Mouse (Mus musculus): ENCODE data around the gene Tchhl1. TPM values are rescaled to one million over a fixed set of nuclear protein-coding genes. Genes with fewer than 3 reads are reported as not detected.

The Tchhl1 gene
- polyA plus RNA-seq (2014; fragmentation: Illumina TruSeq; extraction: RNeasy Lipid Tissue Mini Kit (QIAGEN cat#74804); ENCODE audit: insufficient read depth, low read depth, low replicate concordance) = not detected

DNA sequence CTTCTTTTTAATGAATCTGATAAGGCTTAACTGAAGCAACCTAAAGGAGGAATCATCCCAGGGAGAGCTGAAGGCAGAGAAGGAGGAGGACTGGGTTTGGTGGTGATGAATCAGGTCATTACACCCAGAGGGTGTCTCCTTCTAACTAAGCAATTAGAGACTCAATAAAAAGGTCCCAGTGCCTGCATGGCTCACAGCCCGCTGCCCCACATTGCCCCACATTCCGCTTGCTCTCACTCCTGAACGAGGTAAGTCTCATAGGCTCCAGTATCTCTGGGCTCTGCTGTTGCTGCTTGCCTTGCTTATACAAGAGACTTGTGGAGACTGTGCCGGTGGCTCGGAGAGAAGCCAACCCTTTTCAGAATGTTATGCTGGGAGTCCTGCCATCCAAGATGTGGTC, at the start of gene Tchhl1:
TSS of gene Tchhl1 (plus strand) at position 194 of the 400 bp plus-strand sequence.

DNA sequence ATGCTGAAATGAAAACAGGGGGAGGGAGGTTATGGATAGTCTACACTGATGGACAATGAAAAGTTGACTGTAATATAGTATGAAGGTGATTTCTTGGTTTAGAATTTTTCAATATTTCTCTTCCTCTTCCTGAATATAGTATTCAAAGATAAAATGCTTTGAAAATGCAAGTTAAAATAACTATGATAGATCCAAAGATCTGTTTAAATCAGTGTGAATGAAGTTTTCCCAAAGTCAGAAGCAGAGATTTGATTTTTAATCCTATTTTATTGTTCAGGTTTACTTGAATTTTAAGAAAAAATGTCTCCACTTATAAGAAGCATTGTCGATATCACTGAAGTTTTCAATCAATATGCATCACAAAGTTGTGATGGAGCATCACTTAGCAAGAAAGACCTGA, 26.5 kb upstream of the Tchhl1 start, which contains the start of gene Tchh:
TSS of gene Tchh (plus strand) at position 301 of the 400 bp plus-strand sequence.

DNA sequence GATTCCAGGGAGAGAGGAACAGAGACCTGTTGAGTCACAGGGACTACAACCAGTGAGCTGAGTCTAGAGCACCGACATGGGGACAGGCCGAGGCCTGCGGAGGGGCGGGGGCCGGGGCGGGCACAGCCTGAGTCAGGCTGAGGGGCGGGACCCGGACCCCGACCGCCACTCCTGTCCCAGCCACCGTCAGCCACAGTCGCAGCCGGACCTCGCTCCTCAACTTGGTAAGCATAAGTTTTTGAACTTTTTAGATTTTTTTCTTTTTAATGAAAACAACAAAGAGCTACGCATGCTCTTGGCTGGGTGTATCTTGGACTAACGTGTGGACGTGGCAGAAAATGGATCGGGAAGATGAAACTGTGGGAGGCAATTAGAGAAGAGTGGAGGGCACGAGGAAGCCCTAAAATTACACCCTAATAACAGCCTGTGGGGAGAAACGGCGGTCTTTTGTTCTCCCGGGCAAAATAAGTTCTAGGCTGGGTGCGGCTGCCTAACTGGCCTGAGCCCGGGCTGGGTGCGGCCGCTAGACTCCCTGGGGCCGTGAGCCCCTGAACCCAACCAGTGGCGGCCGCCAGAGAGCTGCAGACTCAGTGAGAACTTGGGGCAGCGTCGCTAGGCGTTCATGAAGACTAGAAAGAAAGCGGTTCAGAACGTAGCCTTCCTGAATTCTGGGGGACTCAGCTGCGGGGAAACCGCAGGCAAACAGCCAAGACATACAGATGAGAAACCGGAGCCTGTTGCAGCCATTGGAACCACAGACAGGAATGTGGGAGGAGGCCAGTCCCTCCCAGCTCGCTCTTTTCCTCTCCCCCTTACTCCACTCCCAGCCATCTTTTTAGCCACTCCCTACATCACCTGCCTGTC, 52.0 kb downstream of the Tchhl1 start, which contains the start of gene S100a11:
TSS of gene S100a11 (plus strand) at position 159 of the 864 bp plus-strand sequence.

Other genes with a start within 250 kb of the Tchhl1 start
- gene Flg, start 195.2 kb upstream of the Tchhl1 start, polyA plus RNA-seq (2014; fragmentation: Illumina TruSeq; extraction: RNeasy Lipid Tissue Mini Kit (QIAGEN cat#74804); ENCODE audit: insufficient read depth, low read depth, low replicate concordance) = not detected
- not detected for gene Hrnr, start 149.0 kb upstream of the Tchhl1 start, polyA plus RNA-seq (2014; fragmentation: Illumina TruSeq; extraction: RNeasy Lipid Tissue Mini Kit (QIAGEN cat#74804); ENCODE audit: insufficient read depth, low read depth, low replicate concordance)
- gene Rptn, start 75.1 kb upstream of the Tchhl1 start, polyA plus RNA-seq (2014; fragmentation: Illumina TruSeq; extraction: RNeasy Lipid Tissue Mini Kit (QIAGEN cat#74804); ENCODE audit: insufficient read depth, low read depth, low replicate concordance) = 0.63 TPM
- 0.97 TPM for gene Tchh, start 26.4 kb upstream of the Tchhl1 start, polyA plus RNA-seq (2014; fragmentation: Illumina TruSeq; extraction: RNeasy Lipid Tissue Mini Kit (QIAGEN cat#74804); ENCODE audit: insufficient read depth, low read depth, low replicate concordance)
- gene S100a11, start 51.7 kb downstream of the Tchhl1 start, polyA plus RNA-seq (2014; fragmentation: Illumina TruSeq; extraction: RNeasy Lipid Tissue Mini Kit (QIAGEN cat#74804); ENCODE audit: insufficient read depth, low read depth, low replicate concordance) = 1,443 TPM
- 525 TPM for gene S100a10, start 86.3 kb downstream of the Tchhl1 start, polyA plus RNA-seq (2014; fragmentation: Illumina TruSeq; extraction: RNeasy Lipid Tissue Mini Kit (QIAGEN cat#74804); ENCODE audit: insufficient read depth, low read depth, low replicate concordance)
- not detected for gene Tdpoz2, start 183.9 kb downstream of the Tchhl1 start, polyA plus RNA-seq (2014; fragmentation: Illumina TruSeq; extraction: RNeasy Lipid Tissue Mini Kit (QIAGEN cat#74804); ENCODE audit: insufficient read depth, low read depth, low replicate concordance)
- not detected for gene Tdpoz1, start 207.6 kb downstream of the Tchhl1 start, polyA plus RNA-seq (2014; fragmentation: Illumina TruSeq; extraction: RNeasy Lipid Tissue Mini Kit (QIAGEN cat#74804); ENCODE audit: insufficient read depth, low read depth, low replicate concordance)
- gene Gm37596, start 224.3 kb downstream of the Tchhl1 start, polyA plus RNA-seq (2014; fragmentation: Illumina TruSeq; extraction: RNeasy Lipid Tissue Mini Kit (QIAGEN cat#74804); ENCODE audit: insufficient read depth, low read depth, low replicate concordance) = not detected